Mouse (Mus musculus): ENCODE data around the gene Mospd3. TPM values are rescaled to one million over a fixed set of nuclear protein-coding genes. Genes with fewer than 3 reads are reported as not detected.

Mospd3 gene
- polyA plus RNA-seq, 2 experiments from 2014 or later: 33.2 to 38.8 TPM

- no peak for ATAC-seq
Observed at GRCm38 (mm10) chr5:137570691-137571586, 29.9 kb downstream of the Mospd3 start.

- no peak for ATAC-seq
Observed at GRCm38 (mm10) chr5:137570181-137570580, 30.7 kb downstream of the Mospd3 start.

GRCm38 (mm10) chr5:137569665-137570064, 31.2 kb downstream of the Mospd3 start, which contains the start of gene Tfr2:
Gene Tfr2 (plus strand): TSS chr5:137569840.
- ATAC-seq: no peak

- ATAC-seq: no peak
Observed at GRCm38 (mm10) chr5:137569031-137569430, 31.8 kb downstream of the Mospd3 start.

GRCm38 (mm10) chr5:137568223-137568798, 32.5 kb downstream of the Mospd3 start:
- no peak for ATAC-seq

- ATAC-seq: no peak
Observed at GRCm38 (mm10) chr5:137566416-137566815, 34.4 kb downstream of the Mospd3 start.

GRCm38 (mm10) chr5:137565744-137566143, 35.1 kb downstream of the Mospd3 start:
- no peak for ATAC-seq

- no peak for ATAC-seq
Observed at GRCm38 (mm10) chr5:137562965-137563364, 37.9 kb downstream of the Mospd3 start.

- no peak for ATAC-seq
Observed at GRCm38 (mm10) chr5:137561556-137561955, 39.3 kb downstream of the Mospd3 start.

GRCm38 (mm10) chr5:137553898-137554297, 47.0 kb downstream of the Mospd3 start:
- ATAC-seq: no peak

- ATAC-seq: no peak
Observed at GRCm38 (mm10) chr5:137553411-137553837, 47.4 kb downstream of the Mospd3 start, which contains the start of gene Actl6b. Gene Actl6b (plus strand): TSS chr5:137553517.

- ATAC-seq: no peak
Observed at GRCm38 (mm10) chr5:137553000-137553399, 47.9 kb downstream of the Mospd3 start.

GRCm38 (mm10) chr5:137551119-137551518, 49.7 kb downstream of the Mospd3 start:
- ATAC-seq: no peak

- ATAC-seq: no peak
Observed at GRCm38 (mm10) chr5:137549840-137550239, 51.0 kb downstream of the Mospd3 start.

Other genes with a start within 250 kb of the Mospd3 start
- gene Zan, start 124.0 kb downstream of the Mospd3 start, polyA plus RNA-seq (2017; shearing (Covaris generic)): under 1 TPM; 0.11 to 0.21 TPM
- 10 to 100 TPM; 60.7 to 66.2 TPM for gene Pop7, start 98.5 kb downstream of the Mospd3 start, polyA plus RNA-seq (2017; shearing (Covaris generic))
- gene Gigyf1, start 82.5 kb downstream of the Mospd3 start, polyA plus RNA-seq (2017; shearing (Covaris generic)): 10 to 100 TPM; 18.5 to 22.6 TPM
- gene Epo, start 67.8 kb downstream of the Mospd3 start, polyA plus RNA-seq (2017; shearing (Covaris generic)): not detected
- gene Gnb2, start 67.5 kb downstream of the Mospd3 start, polyA plus RNA-seq (2017; shearing (Covaris generic)): 10 to 100 TPM; 73.0 to 82.7 TPM
- not detected for gene Actl6b, start 47.5 kb downstream of the Mospd3 start, polyA plus RNA-seq (2017; shearing (Covaris generic))
- gene Tfr2, start 31.2 kb downstream of the Mospd3 start, polyA plus RNA-seq (2017; shearing (Covaris generic)): under 1 TPM; 0.60 to 0.79 TPM
- under 1 TPM in 1 of 2 experiments, not detected in 1; 0.53 TPM for gene Pcolce, start 12.7 kb upstream of the Mospd3 start, polyA plus RNA-seq (2017; shearing (Covaris generic))
- gene Fbxo24, start 27.9 kb upstream of the Mospd3 start, polyA plus RNA-seq (2017; shearing (Covaris generic)): under 1 TPM in 1 of 2 experiments, not detected in 1; 0.33 TPM
- 10 to 100 TPM; 61.6 to 68.6 TPM for gene Lrch4, start 28.1 kb upstream of the Mospd3 start, polyA plus RNA-seq (2017; shearing (Covaris generic))
- gene Gm20605, start 28.1 kb upstream of the Mospd3 start, polyA plus RNA-seq (2017; shearing (Covaris generic)): 10 to 100 TPM in 1 of 2 experiments, 1 to 10 TPM in 1; 8.1 to 10.2 TPM
- gene Sap25, start 40.3 kb upstream of the Mospd3 start, polyA plus RNA-seq (2017; shearing (Covaris generic)): 10 to 100 TPM; 30.0 to 32.3 TPM
- not detected for gene Irs3, start 44.7 kb upstream of the Mospd3 start, polyA plus RNA-seq (2017; shearing (Covaris generic))
- gene Agfg2, start 83.7 kb upstream of the Mospd3 start, polyA plus RNA-seq (2017; shearing (Covaris generic)): 10 to 100 TPM; 15.8 to 20.1 TPM
- under 1 TPM in 1 of 2 experiments, not detected in 1; 0.19 TPM for gene Nyap1, start 140.5 kb upstream of the Mospd3 start, polyA plus RNA-seq (2017; shearing (Covaris generic))
- 10 to 100 TPM; 62.9 to 82.3 TPM for gene Tsc22d4, start 144.7 kb upstream of the Mospd3 start, polyA plus RNA-seq (2017; shearing (Covaris generic))
- gene Ppp1r35, start 177.8 kb upstream of the Mospd3 start, polyA plus RNA-seq (2017; shearing (Covaris generic)): 1 to 10 TPM; 7.2 to 8.8 TPM
- gene Mepce, start 186.6 kb upstream of the Mospd3 start, polyA plus RNA-seq (2017; shearing (Covaris generic)): 10 to 100 TPM; 22.4 to 26.9 TPM
- gene Zcwpw1, start 186.7 kb upstream of the Mospd3 start, polyA plus RNA-seq (2017; shearing (Covaris generic)): 10 to 100 TPM in 1 of 2 experiments, 1 to 10 TPM in 1; 5.9 to 10.9 TPM
- gene Pilra, start 235.2 kb upstream of the Mospd3 start, polyA plus RNA-seq (2017; shearing (Covaris generic)): not detected

Data from activated CD4-positive, CD25-positive, alpha-beta regulatory T cell, adult 4 months (primary cell).